Comparison of ENCODE assay signal across 10 mouse cellular contexts in genomic region chr6:99033062-99033461, GRCm38 (mm10).
DNase-seq lines count a peak whose midpoint lies in the region; ATAC-seq and TF ChIP-seq lines count a peak whose summit lies in the region.
"Had no signal": no experiment of that assay in that cellular context is flagged by ENCODE, and none has a peak within 500 bp of the region (broad histone marks: within the 10 kb centered on the region; RNA-seq: fewer than 3 reads in every experiment).

No protein-coding gene starts in this region.

- no peaks in the 10 kb centered on the region for H3K4me1 ChIP-seq in heart, postnatal 0 days (ENCODE audit: control insufficient read depth, insufficient read depth)
- 0 out of 2 replicates have a peak, but pooled peaks cover 16% of the 10 kb centered on the region for H3K4me1 ChIP-seq in stomach, embryonic 16.5 days (ENCODE audit: control insufficient read depth, insufficient read depth, low read length)

- H3K27me3 ChIP-seq in heart, postnatal 0 days (ENCODE audit: control insufficient read depth, insufficient read depth, low read length) = no peaks in the 10 kb centered on the region
- H3K27me3 ChIP-seq in stomach, embryonic 16.5 days (ENCODE audit: control insufficient read depth, insufficient read depth, low read length) = no peaks in the 10 kb centered on the region

- no peak overlapping the region for H3K4me3 ChIP-seq in heart, postnatal 0 days (ENCODE audit: low read depth, low read length)
- H3K4me3 ChIP-seq in stomach, embryonic 16.5 days (replicated peaks; ENCODE audit: low read length) = no peak overlapping the region
- H3K4me3 ChIP-seq: midbrain, embryonic 13.5 days had no signal

- DNase-seq in heart, postnatal 0 days (ENCODE audit: low spot score) = no peak
- DNase-seq in heart, postnatal 14 days = no peak
- peak; percentile 49 for DNase-seq in testis, postnatal 10 days (ENCODE audit: low spot score)
- DNase-seq in testis, postnatal 14 days (ENCODE audit: low spot score) = no peak
- DNase-seq in embryo, embryonic 11 days = peak; percentile 70
- DNase-seq in Muller cell, postnatal 12 days (ENCODE audit: inconsistent ontology term) = no peak
- DNase-seq: right cerebral cortex, postnatal 4 days had no signal

- intact Hi-C loops in heart, postnatal 14 days (cut with DNase I) = loop anchor here (10.0 kb wide), 1 partner anchor 508 kb away; no protein-coding TSS in a partner anchor

- no peaks in the 10 kb centered on the region for H3K9me3 ChIP-seq in heart, postnatal 0 days (replicated peaks; ENCODE audit: control insufficient read depth, low read length)
- H3K9me3 ChIP-seq in stomach, embryonic 16.5 days (replicated peaks; ENCODE audit: control insufficient read depth, low read length) = no peaks in the 10 kb centered on the region
- H3K9me3 ChIP-seq: midbrain, embryonic 13.5 days had no signal

- H3K4me2 ChIP-seq in heart, postnatal 0 days (ENCODE audit: low read depth, low read length) = no peak overlapping the region
- no peak overlapping the region for H3K4me2 ChIP-seq in stomach, embryonic 16.5 days (ENCODE audit: low read depth, low read length)
- H3K4me2 ChIP-seq: midbrain, embryonic 13.5 days had no signal

- H3K27ac ChIP-seq in heart, postnatal 0 days (ENCODE audit: low read depth) = no peak overlapping the region
- peak overlapping the region; percentile 64 for H3K27ac ChIP-seq in stomach, embryonic 16.5 days (ENCODE audit: low read length)
- H3K27ac ChIP-seq: midbrain, embryonic 13.5 days had no signal

- no peak for ATAC-seq in heart, postnatal 0 days (ENCODE audit: insufficient read depth, low read depth)
- no peak for ATAC-seq in stomach, embryonic 16.5 days (ENCODE audit: insufficient read depth, low FRiP score)
- no peak for ATAC-seq in inflammation-experienced regulatory T-cells, adult 6 months
- ATAC-seq: midbrain, embryonic 13.5 days had no signal

- WGBS in heart, postnatal 0 days = 47% methylated on average over 6 of the region's 6 CpGs
- WGBS in stomach, embryonic 16.5 days = 38% methylated on average over 6 of the region's 6 CpGs

- H3K9ac ChIP-seq in heart, postnatal 0 days (replicated peaks; ENCODE audit: low read depth, low read length) = no peak overlapping the region
- 0 out of 2 replicates have a peak overlapping the region, but pooled peaks have one; percentile 11 for H3K9ac ChIP-seq in stomach, embryonic 16.5 days (ENCODE audit: low read length)
- H3K9ac ChIP-seq: midbrain, embryonic 13.5 days had no signal

- TF ChIP-seq CTCF in heart, postnatal 0 days (IDR thresholded peaks at IDR 0.05; ENCODE audit: low read depth) = peak; percentile 45

- TF ChIP-seq EP300 in heart, postnatal 0 days (IDR thresholded peaks at IDR 0.05; ENCODE audit: low read depth) = no peak

- H3K36me3 ChIP-seq in heart, postnatal 0 days (replicated peaks; ENCODE audit: control insufficient read depth, insufficient read depth, low read length) = no peaks in the 10 kb centered on the region
- no peaks in the 10 kb centered on the region for H3K36me3 ChIP-seq in stomach, embryonic 16.5 days (ENCODE audit: control insufficient read depth, insufficient read depth, low read length)
- H3K36me3 ChIP-seq: midbrain, embryonic 13.5 days had no signal

Comparison
In these comparisons a context has a peak if more than half of its experiments do, and no peak if none do; other contexts are left out.
1. DNase-seq: peak in testis, postnatal 10 days (single experiment) and embryo, embryonic 11 days (single experiment); none in heart, postnatal 0 days (single experiment), heart, postnatal 14 days (0 of 2), testis, postnatal 14 days (single experiment) and Muller cell, postnatal 12 days (single experiment).